Mouse (Mus musculus) fibroblast of lung, adult 2 months (primary cell): ENCODE measurements around the gene Hist3h2a.

Source experiments
- DNase-seq: peaks from one replicate; pipeline ENCODE4 v3.0.0-alpha.2; 2011; ENCODE audit warnings: low read depth

Gene Hist3h2a

DNA sequence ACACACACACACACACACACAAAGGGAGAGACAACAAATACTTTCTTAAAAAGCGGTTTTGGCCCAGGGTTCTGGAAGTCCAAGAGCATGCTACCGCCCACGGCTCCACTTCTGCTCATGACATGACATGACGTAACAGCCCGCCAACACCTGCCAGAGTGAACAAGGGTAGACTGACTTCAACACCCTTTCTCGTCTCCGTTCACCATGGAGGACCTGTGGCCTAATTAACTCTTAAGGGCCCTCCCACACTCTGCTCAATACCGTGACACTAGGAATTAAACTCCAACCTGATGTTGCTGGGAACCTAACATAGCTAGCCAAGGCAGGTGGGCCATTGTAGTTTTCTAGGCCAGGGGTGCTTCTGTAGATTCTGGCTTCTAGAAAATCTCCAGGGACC, 14.5 kb downstream of the Hist3h2a start:
- no peak for DNase-seq

DNA sequence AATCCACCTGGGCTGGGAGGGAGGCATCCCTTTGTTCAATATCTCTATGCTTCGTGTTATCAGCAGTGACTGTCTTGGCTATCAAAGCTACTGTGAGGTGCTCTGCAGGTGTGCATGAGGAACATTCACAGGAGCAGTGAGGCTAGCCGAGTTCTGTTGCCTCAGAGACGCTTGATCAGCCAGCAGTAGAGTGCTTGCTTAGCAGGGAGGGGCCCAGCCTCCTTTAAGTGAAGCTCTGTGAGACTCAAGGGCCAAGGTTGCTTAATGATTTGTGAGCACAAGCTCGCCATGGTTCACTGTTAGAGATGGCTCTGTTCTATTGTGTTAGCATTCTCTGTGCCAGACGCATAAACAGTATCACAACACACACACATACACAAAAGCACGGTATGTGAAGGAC, 15.2 kb downstream of the Hist3h2a start:
- no peak for DNase-seq

DNA sequence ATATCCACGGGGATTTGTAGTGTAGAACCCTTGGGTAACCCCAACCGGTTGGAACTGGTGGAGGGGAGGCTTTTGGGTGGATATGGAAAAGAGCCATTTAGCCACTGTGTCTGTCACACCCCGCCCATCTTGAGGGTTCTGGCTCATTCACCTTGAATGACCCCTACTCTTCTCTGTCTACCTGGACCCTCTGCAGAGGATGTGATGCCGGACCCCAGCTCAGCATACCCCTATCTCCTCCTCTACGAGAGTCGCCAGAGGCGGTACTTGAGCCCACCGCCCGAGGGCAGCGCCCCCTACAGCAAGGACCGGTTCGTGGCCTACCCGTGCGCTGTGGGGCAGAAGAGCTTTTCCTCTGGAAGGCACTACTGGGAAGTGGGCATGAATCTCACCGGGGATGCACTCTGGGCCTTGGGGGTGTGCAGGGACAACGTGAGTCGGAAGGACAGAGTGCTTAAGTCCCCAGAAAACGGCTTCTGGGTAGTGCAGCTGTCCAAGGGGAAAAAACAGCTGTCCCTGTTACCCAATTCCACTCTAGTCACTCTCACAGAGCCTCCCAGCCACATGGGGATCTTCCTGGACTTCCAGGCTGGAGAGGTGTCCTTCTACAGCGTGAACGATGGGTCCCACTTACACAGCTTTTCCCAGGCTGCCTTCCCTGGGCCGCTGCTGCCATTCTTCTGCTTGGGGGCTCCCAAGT, 16.5 kb downstream of the Hist3h2a start:
- no peak for DNase-seq

DNA sequence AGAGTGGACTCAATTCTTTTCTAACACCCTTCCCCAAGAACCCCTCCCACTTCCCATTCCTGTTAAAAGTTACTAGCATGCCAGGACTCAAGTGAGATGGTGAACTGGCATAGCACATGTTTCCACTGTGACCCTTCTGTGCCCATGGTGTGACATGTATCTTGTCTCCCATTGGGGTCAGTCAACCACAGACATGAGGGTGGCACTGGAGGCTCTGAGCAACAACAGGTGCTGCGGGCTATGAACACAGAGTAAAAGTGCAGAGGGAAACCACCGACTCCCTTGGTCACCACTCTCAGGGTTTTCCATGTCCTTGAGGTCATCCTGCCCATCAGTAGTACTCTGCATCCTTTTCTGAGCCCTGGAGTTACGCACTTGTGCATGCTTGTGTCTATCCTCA, 17.3 kb downstream of the Hist3h2a start:
- DNase-seq, result no peak

DNA sequence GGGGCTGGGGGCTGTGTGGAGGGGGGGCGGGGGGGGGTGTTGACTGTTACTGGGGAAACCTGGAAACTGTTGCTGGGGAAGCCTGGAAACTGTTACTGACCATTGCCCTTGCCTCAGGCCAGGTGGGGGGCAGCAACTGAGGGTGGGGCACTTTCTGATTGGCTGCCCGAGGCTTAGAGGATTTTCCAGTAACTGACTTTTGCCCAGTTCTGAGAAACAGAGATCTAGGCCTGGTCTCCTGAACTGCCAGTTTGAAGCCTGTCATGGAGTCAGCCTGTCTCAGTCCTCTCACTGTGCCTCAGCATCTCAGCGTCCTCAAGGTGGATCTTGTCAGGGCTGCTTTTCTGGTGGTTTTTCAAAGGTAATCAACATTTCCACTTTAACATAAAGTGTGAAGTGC, 19.9 kb downstream of the Hist3h2a start:
- DNase-seq, result no peak

DNA sequence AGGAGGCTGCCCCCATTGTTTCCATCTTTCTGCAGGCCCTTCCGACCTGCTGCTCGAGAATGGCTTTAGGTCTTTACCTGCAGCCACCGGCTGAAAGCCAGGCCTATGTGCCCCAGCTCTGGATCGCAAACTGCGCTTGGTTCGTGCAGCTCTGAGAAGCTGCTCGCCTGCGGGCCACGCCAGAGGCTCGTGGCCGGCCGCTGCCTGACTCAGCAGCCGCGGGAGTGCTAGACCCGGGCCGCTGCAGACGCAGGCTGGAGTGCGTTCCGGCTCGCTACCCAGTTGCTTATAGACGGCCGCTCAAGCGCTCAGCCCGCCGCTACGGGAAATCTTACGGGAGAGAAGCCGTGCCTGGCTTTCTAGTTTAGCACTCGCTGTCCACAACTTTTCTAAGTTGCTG, 22.7 kb downstream of the Hist3h2a start:
- no peak for DNase-seq

DNA sequence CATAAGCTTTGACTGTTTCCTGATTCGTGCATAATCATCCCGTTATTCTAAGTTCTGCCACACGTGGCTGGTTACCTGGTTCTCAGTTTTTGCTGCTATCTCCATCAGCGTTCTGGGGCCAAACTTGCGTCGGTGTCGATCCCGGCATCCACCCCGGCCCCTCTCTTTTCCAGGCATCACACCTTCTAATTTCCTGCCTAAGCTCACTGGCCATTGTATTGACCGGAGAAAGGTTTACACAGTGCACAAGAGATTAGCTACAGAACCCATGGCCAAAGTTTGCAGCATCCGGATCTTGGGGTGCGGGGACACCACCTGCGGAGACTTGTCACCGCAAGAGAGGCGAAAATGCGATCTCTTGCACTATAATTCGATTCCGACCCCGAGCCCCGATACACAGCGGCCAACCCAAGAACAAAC, 23.1 kb downstream of the Hist3h2a start:
- no peak for DNase-seq

DNA sequence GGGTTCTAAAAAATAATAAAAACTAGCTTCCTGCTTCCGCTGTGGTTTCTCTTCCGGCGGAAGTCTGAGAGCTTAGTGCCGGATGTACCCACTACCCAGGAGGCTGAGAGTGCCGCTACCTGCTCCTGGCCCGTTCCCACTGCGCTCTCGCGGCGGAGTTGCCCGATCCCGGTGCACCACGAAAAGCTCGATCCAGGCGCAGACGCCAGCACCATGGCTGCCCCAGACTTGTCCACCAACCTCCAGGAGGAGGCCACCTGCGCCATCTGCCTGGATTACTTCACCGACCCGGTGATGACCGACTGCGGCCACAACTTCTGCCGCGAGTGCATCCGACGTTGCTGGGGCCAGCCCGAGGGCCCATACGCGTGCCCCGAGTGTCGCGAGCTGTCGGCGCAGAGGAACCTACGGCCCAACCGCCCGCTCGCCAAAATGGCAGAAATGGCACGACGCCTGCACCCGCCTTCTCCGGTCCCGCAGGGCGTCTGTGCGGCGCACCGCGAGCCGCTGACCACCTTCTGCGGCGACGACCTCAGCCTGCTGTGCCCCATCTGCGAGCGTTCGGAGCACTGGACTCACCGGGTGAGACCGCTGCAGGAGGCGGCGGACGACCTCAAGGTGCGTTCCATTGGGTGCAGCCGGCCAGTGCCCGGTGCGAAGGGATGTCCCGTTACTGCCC, 23.7 kb downstream of the Hist3h2a start, which contains the start of gene Trim11:
Trim11 (plus strand) TSS at position 67 of the 679 bp plus-strand sequence.
- DNase-seq, result no peak

DNA sequence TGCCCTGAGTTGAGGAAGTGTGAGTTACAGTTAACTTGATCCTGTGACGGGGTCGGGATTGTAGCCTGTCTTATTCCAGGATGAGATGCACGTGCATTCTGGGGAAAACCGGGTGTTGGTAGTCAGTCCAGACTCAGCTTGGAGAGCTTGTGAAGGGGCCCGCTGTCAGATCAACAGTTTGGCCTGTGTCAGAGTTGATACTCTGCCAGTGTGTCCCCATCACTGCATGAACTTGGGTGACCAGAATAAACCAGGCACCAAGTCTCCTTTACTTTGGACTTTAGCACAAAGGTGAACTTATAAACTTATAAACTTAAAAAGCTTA, 24.2 kb downstream of the Hist3h2a start:
- no peak for DNase-seq

DNA sequence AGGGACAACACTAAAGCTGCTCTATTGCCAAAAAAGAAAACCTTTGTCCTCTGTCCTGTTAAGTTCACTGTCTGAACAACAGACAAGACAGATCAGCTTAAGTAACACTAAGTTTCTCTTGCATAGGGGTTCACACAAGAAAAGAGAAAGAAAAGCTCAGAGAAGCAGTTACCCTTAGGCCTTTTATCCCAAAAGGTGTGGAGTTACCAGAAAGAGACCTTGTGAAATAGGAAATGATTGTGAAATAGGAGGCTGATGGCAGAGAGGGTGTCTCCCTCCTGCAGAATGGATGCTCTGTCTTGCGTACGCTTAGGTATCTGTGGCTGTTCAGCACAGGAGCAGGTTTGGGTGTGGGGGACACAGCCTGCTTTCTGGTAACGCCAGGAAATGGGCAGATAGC, 24.7 kb downstream of the Hist3h2a start:
- DNase-seq, result no peak

DNA sequence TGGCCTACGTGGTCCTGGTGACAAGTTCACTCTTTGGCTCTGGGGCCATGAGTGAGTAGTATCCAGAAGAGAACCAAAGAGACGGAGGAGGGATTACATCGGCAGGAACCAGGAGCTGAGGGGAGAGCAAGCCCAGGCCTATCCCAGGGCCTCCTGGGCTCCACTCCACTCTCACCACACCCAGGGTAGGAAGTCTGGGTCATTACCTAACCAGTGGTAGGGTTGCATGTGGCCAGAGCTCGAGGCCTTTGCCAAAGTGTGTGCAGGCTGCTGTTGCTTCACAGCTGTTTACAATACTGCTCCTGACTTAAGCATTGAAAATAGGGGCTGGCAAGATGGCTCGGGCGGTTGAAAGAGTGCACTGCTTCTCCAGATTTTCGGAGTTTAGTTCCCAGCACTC, 25.2 kb downstream of the Hist3h2a start:
- peak; percentile 83 for DNase-seq

DNA sequence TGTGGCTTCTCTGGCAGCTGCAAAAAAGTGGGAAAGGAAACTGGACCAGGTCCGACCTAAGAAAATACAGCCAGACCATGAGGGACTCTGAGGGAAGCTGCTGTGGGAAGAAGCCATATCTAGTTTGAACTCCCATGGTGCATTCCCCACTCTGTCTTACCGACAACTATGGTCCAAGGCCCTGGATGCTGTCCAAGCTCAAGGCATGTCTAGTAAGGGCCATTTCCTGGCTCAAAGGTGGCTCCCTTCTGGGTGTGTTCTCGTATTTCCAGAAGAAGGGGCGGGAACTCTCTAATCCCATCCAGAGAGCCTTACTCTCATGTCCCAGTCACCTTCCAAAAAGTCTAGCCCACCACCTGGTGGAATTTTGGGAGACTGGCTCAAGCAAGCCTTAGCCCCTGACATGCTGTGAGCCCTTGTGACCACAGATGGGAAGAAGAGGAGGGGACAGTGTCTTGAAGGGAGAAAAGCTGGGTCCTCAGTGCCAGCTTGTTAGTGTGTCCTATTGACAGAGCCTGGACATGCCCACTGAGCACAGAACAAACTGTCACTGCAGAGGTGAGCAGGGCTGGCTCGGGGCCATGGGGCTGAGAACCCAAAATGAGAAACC, 26.0 kb downstream of the Hist3h2a start:
- no peak for DNase-seq

DNA sequence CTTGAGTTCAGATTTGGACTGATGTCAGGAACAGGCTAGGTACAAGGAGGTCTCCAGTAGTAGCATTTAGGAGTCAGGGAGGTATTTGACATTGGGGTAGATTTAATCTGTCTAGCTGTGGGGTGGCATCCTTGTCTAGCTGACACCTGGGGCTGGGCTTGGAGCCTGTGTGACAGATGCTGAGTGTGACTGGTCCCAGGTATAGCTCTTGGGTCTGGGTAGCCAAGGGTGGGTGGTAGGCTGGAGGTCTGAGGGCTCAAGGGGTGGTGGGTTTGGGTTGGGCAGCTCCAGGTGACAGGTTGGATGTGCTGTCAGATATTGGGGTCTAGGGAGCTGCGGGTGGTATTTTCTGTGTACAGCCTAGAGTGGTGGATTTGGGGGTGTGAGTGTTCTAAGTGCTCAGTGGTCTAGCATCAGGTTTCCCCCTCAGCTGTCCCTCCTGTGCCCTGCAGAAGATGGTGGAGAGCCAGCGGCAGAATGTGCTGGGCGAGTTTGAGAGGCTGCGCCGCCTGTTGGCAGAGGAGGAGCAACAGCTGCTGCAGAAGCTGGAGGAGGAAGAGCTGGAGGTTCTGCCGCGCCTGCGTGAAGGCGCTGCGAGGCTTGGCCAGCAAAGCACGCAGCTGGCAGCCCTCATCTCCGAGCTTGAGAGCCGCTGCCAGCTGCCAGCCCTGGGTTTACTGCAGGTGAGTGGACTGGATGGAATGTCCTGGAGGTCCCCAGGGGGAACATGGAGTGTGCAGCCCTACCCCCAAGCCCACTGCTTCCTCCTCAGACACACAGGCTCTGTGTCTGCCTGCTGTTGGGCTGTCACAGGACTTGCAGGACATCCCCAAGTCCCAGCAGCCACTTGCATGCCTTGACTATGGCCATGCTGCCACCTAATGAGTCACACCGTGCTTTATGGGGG, 27.3 kb downstream of the Hist3h2a start:
- DNase-seq, result peak; percentile 56

DNA sequence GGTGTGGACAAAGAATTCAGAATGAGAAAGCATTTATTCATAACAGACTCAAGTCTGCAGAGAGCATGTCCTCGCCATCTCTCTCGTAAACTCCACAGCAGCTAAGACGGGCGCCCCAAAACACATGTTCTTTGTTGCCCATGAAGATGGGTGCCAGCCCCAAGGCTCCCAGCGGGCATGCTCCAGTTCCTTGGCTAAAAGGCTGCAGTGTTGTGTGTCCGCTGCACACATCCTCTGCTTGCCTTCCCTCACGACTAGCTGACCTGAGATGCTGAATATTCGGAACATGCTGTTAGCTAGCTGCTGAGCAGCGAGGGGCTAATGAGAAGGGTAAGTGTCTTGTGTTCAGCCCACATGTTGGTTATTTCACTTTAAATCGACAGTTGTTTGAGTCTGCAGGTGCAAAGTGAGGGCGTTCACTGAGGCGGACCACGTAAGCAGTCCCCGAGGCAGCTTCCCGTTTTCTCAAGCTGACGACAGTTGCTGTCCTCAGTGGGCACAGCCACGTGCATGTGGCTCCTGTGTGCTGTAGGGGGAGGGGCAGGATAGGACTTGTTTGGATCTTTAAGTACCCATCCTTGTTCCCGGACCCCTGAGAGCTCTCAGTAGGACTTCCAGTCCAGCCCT, 28.1 kb downstream of the Hist3h2a start:
- DNase-seq, result no peak

DNA sequence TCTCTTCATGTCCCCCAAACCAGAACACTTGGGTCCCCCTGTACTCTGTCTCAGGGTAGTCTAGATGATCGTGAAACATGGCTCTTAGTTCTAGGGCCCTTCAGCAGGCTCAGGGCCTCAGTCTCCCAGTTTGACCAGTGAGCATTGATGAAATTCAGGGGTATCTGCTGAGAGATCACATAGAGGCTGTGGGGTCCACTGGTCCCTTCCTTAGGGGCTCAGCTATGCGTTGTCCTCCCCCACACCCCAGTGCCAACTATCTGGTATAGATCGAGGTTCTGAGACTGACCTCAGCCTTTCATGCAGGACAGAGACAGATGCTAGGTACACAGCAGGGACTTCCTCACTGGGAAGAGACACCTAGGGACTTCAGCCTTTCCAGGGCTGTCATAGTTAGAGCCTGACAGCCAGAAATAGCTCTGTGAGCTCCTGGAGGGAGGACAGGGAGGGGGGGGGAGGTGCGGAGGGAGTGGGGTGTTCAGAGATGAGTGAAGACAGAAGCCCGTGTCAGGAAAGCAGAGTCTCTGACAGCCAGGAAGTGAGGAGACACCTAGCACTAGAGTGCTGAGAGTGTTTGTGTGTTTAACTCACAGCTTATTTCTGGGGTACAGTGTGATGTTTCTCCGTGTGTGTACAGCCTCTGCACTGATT, 29.3 kb downstream of the Hist3h2a start:
- DNase-seq, result no peak

DNA sequence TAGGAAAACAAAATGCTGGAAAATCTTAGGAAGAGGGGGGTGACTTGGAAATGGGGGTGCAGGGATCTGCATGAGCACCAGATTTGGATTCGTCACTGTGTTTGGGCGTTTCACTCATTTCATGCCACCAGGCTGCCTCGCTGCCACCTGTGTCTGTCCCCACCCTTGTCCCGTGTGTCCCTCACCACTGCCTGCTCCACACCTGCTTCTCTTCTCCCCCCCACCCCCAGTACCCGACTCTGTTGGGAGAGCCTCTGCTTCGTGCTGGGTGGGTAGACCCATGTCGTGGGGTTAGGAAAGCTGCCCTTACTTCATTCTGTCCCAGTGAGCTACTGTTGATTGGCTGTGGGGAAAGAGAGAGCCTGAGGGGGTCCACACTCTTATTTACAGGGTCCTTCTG, 30.2 kb downstream of the Hist3h2a start:
- no peak for DNase-seq

DNA sequence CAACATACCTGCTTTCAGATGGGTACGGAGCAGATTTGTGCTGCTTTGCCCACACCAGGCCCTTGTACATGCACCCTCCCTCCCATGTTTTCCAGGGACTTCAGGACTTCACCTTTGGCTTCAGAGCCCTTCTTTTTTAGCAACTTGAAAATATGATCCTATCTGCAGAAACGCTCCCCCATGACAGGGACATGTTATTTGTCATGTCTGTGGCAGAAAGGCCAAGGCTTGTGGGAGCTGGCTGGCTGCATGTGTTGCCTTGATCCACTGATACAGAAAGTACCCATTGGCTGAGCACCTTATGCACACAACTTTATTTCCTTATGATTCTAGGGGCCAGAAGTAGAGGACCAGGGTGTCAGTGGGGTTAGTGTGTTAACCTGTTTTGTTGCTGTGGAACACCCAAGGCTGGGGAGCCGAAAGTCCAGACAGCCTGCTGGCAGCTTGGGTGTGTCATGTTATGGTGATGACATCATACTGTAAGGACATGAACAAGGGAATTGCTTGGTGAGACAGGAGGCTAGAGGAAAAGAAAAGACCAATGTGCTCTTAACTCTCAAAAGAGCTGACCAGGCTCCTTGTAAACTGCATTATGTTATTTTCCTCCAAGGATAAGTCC, 30.9 kb downstream of the Hist3h2a start:
- no peak for DNase-seq

DNA sequence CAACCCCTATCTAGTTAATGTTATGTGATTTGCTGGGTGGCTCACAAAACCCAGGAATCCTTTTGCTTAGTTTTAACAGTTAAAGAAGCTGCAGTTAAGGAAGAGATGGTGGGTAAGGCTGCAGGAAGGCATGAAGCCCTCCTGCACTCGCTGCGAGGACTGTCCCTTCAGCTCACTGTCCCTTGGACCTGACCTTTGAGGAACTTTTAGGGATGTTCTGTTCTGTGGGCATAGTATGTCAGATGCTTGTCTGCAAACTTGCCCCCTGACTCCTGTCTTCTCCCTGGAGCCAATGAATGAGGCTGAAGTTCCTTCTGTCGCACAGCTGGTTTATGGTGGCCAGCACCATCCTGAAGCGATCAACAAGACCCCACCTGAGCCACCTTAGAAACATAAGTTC, 34.7 kb downstream of the Hist3h2a start:
- no peak for DNase-seq

DNA sequence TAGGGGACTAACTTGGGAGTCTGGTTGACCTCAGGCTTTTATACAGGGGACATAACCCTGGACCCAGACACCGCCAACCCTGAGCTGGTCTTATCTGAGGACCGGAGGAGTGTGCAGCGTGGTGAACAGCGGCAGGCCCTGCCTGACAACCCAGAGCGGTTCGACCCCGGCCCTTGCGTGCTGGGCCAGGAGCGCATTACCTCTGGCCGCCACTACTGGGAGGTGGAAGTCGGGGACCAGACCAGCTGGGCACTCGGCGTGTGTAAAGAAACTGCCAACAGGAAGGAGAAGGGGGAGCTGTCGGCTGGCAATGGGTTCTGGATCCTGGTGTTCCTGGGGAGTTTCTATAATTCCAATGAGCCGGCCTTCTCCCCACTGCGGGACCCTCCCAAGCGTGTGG, 35.7 kb downstream of the Hist3h2a start:
- DNase-seq, result no peak

DNA sequence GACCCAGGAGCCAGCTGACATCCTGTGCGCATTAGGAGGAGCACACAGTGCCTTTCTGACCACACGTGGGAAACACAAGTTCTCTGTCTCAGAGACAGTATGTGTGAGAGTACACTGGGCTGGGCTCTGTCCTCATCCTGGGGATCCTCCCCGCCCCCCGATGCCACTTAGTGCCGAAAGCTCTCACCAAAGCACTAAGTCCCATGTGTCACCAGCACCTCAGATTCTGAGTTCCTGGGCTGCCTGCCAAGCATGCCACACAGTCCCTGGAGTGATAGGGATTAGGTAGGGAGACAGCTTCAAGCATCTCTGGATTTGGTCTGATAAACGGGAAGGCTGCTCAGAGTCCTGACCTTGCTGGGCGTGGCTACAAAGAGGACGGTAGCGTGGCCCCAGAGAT, 36.3 kb downstream of the Hist3h2a start:
- DNase-seq, result no peak

DNA sequence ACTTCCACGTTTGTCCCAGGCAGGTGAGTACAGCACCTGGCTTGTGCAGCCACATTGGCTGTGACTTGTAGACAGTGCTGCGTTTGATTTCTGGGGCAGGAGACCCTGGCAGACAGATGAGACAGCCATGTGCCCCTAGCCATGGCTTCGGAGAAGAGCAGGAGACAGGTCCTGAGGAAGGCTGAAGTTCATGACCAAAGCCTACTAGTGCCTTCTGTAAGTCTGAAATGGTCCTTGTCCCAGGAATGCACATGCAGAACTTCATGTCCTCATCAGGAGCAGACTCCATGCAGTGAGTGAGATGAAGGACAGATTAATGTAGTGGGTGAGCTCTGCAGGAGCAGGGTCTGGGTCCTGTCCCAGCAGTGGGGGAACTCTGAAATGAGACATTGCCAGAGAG, 37.4 kb downstream of the Hist3h2a start:
- no peak for DNase-seq
